Mouse (Mus musculus) layer of hippocampus, adult 11-12 months (tissue): ENCODE data around the gene Boll.
"Not testable (repeated sequence)": the region's sequence is repeated elsewhere in the genome, so short reads cannot be mapped to it uniquely, and the experiment has no call there.

Experiments used
- DNase-seq: peaks from one replicate; pipeline ENCODE4 v3.0.0; 2022; ENCODE audit warnings: low spot score

Boll gene

DNA sequence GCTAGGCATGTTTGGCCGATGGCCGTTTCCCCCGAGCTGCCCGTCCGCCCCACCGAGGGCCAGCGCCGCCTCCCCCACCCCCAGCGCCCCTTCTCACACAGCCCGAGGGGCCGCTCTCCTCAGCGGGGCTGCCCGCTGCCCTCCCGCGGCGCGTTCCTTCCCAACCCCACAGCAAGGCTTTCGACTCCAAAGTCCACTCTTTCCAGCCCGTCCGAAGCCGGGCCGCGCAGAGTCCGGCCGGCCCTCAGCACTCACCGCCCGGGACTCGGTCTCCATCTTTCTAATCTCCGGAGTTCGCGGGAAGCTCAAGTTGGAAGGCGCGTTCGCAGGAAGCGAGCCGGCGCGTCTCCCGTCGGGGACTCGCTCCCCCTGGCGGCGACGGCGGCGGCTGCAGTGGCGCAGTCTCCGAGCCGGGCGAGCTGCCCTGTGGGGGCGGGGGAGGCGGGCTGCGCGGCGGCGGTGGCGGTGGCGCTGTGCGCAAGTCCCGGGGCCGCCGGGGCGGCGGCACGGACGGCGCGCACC, at the start of gene Boll:
TSS of gene Boll (minus strand) at position 426 of the 522 bp plus-strand sequence.
- DNase-seq, result peak; percentile 55

DNA sequence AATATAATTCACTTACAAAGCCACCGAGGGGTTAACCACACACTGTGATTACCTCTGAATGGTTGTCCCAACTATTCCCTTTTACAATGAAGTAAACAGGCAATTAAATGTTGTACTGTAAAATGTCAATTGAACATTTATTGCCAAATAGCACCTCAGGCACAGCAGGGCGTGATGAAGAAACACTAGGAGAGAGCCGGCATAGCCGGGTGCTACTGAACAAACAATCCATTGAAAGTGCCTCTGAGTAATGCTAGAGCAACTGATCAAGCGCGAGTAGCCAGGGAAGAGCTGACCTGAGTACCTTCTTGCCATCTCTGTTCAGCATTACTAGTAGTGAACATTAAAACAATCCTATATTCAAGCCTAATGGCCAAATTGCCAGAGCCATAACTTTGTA, 49.3 kb upstream of the Boll start:
- DNase-seq, result no peak

DNA sequence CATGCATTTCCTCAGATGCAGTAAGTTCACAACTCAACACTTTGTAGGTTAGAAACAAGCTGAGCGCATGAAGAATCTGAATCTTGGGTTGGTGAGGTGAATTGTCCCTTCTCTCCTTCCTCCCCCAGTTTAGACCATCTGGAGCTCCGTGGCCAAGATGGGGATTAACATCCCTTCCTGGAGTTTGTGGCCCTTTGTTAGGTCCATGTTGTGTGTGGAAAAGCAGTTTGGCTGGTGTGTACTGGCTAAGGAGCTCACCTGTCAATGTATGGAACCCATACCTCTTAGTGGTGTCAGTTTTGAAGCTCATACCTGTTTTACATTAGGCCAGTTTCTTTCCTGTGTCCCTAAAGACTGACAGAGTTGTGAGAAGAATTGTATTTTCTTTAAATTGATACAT, 47.8 kb upstream of the Boll start:
- no peak for DNase-seq

- no peak for DNase-seq
These were observed 47.4 kb upstream of the Boll start for GRCm38 (mm10) chr1:55410670-55411069.

- peak; percentile 20 for DNase-seq
These were observed 43.5 kb upstream of the Boll start for GRCm38 (mm10) chr1:55406531-55407375.

DNA sequence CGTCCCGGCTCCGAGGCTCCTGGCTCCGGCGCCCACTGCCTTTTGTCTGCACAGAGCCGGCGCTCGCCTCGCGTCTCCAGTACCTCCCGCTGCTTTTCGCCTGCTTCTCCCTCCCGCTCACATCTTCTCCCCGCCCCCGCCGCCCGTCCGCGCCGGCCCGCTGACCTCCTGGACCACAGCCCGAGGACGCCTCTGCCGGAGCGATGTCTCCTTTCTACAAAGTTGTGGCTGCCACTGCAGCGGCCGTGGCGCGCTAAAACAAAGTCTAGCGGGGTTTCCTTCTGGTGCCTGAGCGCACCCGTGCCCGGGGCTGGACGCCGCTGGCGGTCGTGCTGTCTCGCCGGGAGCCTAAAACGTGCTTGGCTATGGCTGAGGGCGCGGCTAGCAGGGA, 42.7 kb upstream of the Boll start:
- peak; percentile 73 for DNase-seq

GRCm38 (mm10) chr1:55405272-55406022, 42.2 kb upstream of the Boll start, which contains the start of gene Plcl1:
TSS of gene Plcl1 (plus strand) at chr1:55405921.
- peak; percentile 98 for DNase-seq

DNA sequence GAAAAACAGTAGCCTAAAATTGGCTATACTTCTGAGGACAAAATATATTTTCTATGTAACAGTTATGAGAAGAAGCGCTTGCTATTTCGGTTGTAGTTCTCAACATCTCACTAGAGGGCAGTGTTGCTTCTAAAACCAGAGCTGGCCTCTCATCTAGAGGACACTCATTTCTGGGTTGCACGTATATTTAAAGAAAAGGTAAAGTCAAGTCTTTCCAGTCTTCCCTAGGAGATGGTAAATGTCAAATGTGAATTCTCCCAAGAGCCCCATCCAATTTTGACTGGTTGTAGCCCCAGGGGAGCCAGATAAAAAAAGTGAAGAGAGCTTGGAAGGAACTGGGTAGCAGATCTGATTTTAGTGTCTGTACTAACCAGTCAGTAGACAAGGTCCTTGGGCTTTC, 41.2 kb upstream of the Boll start:
- DNase-seq, result peak; percentile 87

DNA sequence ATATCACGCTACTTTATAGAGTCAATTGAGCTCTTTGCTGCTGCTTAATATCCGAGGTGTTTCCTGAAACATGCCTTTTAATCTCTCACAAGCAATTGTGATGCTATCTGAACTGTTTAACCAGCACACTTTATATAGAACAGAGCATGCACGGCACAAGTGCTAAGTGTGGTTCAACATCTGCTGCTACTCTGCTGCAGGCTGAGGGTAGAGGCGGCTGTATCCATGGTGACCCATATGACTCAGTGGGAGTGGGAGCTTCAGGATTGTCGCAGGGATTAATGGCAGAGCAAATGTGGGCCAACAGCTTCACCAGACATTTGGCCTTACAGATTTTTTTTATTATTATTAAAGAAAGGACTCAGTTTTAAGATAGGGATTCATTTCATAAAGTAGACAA, 36.6 kb upstream of the Boll start:
- peak; percentile 64 for DNase-seq

- peak; percentile 82 for DNase-seq
These were observed 20.0 kb upstream of the Boll start for GRCm38 (mm10) chr1:55383114-55383773.

GRCm38 (mm10) chr1:55380527-55380926, 17.3 kb upstream of the Boll start:
- DNase-seq, result no peak

- DNase-seq, result no peak
These were observed 9.4 kb upstream of the Boll start for GRCm38 (mm10) chr1:55372626-55373025.

GRCm38 (mm10) chr1:55363586-55363985, 317 bp upstream of the Boll start:
- DNase-seq, result peak; percentile 17

- no peak for DNase-seq
These were observed 635 bp downstream of the Boll start for GRCm38 (mm10) chr1:55362634-55363033.

DNA sequence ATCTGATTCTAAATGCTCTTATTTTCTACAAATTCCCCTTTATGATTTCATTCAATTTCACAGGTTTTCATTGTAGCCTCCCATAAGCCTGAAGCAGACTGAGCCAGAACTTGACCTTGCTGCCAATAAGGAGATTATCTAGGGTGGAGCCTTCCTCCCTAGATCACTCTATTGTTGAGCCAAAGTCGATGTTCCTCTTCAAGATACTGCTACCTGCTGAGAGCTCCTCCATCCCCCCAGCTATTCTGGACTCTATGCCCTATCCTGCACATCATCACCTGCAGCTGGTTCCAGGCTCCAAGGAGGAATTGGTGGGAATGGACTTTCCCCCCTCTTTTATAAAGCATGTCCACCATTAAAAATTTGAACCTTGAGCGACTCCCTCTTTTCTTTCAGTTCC, 11.4 kb downstream of the Boll start:
- not testable (repeated sequence) for DNase-seq

- not testable (repeated sequence) for DNase-seq
These were observed 37.8 kb downstream of the Boll start for GRCm38 (mm10) chr1:55325496-55325895.

DNA sequence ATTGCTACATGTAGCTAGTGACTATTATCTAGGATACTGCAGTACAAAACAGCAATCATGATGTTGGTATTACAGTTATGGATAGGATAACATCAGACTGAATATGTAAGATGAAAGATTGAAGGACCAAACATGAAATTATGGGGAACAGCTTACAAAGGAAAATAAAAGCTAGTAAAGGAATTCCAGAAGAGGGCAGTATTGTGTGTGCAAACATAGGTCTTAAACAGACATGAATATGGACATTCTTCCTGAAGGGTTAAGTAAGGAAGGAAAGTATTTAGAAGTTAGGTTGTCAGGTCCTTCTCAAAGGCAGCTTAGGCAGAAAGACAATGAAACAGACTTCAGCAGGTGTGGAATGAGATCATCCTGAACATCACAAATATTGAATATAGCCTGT, 62.2 kb downstream of the Boll start:
- DNase-seq, result no peak

- no peak for DNase-seq
These were observed 84.2 kb downstream of the Boll start for GRCm38 (mm10) chr1:55279081-55279480.

- no peak for DNase-seq
These were observed 97.8 kb downstream of the Boll start for GRCm38 (mm10) chr1:55265447-55265846.

GRCm38 (mm10) chr1:55264385-55264784, 98.9 kb downstream of the Boll start:
- DNase-seq, result no peak

DNA sequence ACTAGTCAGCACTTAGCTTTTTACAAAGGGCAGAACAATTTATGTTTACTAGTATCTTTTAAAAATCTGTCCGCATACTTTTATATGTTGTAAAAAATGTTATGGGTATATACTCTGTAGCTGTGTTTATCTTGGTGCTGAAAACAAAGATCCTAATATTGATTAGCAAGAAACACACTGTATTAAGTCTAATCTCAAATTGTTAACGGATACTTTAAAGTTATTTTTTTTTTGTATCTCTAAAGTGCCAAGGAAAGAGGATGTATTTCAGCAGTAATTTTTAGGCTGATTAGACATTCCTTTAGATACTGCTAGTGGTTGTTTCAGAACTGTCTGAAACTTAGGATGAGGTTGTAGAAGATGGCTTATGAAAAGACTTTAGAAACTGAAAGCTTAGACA, 116.9 kb downstream of the Boll start:
- DNase-seq, result no peak

GRCm38 (mm10) chr1:55239237-55239636, 124.0 kb downstream of the Boll start:
- no peak for DNase-seq
